Mouse (Mus musculus): ENCODE measurements around the gene Msl1.
A peak's percentile ranks its signal among the peaks of the same experiment; 100 is the strongest.
"Not testable (repeated sequence)": the region's sequence is repeated elsewhere in the genome, so short reads cannot be mapped to it uniquely, and the experiment has no call there.

Msl1 gene

DNA sequence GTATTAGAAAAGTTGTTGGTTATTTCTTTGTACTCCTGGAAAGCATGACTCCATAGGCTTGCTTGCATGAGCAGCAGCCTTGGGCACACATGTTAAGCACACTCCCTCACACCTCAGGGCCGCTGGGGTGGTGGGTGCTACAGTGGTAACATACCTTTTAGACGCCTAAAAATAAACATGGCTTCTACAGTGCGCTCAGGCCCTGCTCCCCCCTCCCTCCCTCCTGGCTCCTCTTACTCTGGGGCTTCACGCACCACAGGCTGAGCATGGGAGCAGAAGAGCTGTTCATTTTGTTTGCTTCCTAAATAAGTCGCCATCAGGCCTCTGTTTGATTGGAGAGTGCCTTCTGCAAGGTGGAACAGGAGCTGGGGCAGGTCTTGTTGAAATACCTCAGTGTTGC lies 2.0 kb downstream of the Msl1 start:
- no peak for DNase-seq

DNA sequence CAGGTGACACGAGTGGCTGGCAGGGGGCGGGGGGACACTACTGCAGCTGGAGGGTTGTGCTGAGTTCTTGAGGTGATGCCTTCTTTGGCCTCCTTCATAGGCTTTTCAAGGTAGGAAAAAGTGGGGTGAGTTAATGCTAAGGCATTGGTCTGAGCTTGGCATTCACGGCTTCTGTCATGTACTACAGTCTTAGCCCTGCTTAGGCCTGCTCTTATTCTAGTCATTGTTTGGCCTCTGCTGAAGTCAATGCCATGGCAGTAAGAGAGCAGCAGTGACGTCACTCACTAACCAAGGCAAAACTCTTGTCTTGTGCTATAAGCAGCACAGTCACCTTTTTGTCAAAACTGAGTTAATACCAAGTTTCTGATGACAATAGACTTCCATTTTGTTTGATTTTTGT lies 2.6 kb downstream of the Msl1 start:
- DNase-seq, result no peak

DNA sequence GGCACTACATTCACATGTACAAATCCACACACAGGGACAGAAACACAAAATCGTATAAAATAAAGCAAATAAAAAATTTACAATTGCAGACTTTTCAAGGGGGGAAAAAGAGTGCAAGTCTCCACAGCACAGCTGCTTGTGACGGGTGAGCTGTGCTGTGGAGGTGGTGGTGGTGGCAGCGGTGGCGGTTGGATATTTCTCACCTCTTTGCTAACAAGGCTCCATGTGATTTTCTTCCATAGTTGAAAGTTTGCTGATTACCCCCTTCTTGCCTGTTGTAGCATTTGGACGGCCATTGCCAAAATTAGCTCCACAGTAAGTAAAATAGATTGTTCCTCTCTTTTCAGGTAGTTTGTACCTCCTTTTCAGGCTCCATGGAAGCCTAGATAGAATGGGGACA lies 9.3 kb downstream of the Msl1 start, which contains the start of gene Casc3:
Gene Casc3, plus strand, starts transcription at position 301 of the 400 bp plus-strand sequence.
- no peak for DNase-seq

DNA sequence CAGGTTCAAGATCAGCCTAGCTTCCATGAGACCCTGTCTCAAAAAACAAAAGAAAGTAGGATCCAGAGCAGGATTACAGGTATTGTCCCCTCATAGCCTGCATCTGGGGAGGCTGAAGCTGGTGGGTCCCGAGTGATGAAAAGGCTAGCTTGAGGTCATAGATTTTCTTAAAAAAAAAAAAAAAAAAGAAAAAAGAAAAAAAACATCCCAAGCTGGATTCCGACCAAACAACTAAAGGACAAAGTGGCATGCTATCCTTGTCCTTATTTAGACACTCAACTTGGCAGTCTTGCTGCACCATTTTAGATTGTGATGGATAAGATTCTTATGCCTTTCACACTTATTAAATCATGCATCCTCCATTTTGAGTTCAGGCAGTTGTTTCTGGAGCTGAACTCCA lies 13.1 kb downstream of the Msl1 start:
- no peak for DNase-seq

DNA sequence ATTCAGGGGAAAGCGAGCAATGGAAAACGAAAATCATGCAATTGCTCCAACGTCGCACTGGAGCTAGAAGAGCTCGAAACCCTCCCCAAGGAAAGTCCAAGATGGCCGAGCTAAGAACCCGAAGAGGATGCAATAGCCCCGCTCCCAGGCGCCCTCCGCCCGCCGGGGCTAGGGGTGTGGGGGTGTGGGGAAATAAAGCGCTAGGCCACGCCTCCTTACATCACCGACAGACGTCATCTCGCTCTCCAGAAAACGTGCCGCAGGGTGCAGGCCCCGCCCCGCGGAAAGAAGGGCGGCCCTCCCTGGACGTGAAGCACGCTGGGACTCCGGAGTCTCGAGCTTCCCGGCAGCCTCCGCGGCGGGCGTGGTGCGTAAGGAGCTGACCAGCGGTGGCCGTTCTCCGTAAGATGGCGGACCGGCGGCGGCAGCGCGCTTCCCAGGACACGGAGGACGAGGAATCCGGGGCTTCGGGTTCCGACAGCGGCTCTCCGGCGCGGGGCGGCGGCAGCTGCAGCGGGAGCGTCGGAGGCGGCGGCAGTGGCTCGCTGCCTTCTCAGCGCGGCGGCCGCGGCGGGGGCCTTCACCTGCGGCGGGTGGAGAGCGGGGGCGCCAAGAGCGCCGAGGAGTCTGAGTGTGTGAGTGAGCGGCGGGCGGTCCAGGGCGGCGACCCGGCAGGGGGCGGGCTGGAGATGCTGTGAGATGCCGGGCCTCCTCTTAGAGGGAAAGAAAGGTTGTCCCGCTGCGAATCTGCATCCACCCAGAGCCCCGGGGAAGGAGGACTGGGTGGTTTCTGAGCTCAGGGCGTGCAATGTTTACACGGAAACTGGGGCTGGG lies 14.4 kb downstream of the Msl1 start:
- DNase-seq, result peak; percentile 99

DNA sequence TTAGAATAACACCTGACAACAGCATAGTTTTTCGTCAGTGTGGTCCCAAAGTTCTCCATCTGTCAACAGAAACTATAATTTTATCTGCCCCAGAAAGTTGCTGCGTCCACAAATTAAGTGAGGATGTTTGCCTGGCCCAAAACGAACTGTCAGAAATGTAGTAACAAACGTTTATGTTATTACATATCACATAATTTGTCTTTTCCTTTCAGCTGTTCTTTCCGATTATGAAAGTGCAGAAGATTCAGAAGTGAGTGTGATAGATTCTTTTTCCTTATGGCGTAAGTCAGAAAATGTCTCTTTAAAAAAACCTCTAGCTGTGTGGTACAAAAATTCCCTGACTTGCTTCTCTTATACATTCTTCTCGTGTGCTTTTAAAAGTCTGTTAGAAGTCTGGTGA lies 15.4 kb downstream of the Msl1 start:
- DNase-seq, result no peak

DNA sequence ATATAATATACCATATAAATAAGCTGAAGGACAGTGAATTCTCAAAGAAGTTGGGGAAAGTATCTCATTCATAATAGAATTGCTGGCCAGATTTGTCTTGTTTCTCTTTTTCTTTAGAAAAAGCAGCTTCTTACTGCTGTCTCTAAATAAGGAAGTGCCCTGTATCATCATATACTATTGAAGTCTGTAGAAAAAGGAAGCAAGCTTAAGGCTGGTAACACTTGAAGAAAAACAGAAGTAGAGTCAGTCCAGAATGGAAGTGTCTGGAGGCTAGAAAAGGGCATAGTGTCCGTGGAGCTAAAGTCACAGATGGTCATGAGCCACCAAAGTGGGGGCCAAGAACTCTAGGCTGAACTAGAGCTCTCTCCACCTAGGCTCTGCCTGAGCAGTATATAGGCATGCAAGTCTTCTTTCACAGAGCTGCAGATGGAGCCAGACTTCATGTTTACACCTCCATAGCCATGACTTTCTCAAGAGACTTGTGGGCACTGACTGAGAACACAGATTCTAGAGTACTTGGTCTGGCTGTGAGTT lies 21.5 kb downstream of the Msl1 start:
- no peak for DNase-seq

DNA sequence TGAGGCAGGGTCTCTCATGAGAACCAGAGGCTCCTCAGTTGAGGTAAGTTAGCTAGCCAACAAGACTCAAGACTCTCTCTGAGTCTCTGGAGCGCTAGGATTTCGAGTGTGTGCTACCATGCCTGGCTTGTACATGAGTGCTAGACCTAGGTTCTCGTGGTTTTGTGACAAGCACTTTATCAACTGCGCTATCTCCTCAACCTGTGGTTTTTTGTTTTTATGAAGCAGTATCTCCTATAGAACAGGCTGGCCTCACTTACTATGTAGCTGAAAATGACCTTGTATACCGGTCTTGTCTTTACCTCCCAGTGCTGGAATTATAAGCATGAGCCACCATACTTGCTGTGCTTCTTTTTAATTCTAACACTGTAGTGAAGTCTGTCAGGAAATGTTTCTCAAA lies 25.7 kb downstream of the Msl1 start:
- no peak for DNase-seq

DNA sequence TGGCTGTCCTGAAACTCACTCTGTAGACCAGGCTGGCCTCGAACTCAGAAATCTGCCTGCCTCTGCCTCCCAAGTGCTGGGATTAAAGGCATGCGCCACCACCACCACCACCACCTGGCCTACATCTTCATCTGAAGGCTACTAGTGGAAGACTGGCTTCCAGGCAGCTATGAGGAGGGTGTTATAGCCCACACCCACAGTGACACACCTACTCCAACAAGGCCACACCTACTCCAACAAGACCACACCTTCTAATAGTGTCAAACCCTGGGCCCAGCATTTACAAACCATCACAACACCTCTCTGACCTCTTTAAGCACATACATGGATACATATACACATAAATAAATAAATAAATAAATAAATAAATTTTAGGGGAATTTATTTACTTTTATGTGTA lies 30.8 kb downstream of the Msl1 start:
- DNase-seq, result not testable (repeated sequence)

DNA sequence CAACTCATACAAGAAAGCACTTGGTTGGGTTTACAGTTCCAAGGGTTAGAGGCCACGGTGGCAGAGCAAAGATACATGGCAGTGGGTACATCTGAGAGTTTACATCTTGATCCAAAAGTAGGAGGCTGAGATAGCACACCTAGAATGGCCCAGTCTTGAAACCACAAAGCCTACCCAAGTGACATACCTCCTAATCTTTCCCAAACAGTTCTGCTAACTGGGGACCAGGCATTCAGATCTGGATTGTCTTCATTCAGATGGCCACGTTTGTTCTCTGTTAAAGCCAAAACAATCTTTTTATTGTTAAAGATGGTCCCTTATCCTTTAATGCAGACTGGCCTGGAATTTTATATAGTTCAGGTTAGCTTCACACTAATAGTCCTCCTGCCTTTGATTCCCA lies 32.6 kb downstream of the Msl1 start:
- DNase-seq, result no peak

DNA sequence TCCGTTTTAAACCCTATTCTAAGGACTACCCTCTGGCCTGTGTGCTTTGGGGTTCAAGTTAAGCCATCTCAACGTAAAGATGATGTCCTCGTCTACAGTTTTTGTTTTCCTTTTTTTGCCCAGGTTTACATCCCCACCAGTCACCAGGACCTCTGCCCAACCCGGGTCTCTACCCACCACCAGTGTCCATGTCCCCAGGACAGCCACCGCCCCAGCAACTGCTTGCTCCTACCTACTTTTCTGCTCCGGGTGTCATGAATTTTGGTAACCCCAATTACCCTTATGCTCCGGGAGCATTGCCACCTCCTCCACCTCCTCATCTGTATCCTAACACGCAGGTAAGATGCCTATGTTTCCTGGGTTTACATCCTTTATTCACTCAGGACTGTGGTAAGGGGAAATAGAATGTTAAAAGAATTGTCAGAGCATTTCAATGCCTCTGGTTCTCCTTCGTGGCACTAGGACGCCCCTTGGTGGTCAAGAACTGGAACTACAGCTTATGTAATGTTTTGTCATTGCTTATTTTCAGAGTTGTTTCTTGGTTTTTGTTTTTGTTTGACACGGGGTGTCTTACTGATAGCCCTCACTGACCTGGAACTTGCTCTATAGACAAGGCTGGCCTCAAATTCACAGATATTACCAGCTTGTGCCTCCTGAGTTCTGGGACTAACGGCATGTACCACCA lies 33.9 kb downstream of the Msl1 start:
- DNase-seq, result peak; percentile 47

DNA sequence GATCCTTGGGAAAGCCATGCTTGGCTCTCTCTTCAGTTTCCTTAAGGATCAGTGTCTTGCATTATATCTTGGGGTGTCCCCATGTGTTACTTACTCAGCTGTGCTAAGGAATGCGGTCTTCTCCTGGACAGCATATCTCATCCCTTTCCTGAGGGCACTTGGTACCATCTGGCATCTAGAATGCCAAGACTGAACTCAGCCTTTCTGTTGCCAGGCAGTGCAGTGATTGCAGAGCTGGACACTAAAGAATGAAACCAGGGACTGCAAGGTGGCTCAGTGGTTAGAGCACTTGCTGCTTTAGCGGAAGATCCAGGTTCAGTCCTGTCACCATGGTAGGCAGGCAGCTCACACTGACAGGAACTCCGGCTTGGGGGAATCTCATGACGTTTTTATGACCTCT lies 34.6 kb downstream of the Msl1 start:
- DNase-seq, result no peak

DNA sequence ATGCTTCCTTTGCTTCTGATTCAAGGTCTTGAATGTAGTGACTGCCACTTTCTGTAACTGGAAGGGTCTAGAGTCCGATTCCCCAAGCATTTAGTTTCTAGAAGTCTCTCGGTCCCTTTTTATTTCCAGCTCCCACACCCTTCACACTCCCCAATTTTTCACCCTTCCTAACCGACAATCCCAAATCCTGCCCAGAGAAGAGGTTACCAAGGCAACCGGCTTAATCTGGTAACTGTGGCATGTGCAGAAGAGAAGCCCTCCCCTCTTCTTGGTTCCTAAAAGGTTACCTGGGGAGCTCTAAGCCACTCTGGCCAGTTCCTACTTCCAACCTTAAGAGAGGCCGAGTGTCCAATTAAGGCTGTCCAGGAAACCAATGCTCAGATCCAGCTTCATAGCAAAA lies 40.0 kb downstream of the Msl1 start:
- DNase-seq, result no peak

DNA sequence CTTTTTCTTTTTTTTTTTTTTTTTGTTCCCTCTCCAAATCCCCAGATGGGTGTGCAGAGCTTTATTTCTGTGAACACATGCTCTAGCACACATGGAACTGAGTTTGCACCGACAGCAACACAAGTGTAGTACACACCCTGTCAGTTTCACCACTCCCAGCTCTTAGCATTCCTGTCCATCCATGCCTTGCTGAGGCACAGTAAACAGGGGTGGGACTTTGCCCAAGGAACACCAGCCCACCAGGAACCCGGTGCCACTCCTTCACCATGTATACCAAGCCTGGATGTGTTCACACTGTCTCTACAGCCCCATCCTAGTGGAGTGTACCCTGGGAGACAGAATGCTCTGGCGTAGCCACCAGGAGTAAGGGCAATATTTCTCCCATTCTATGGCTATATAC lies 40.4 kb downstream of the Msl1 start:
- DNase-seq, result peak; percentile 18

DNA sequence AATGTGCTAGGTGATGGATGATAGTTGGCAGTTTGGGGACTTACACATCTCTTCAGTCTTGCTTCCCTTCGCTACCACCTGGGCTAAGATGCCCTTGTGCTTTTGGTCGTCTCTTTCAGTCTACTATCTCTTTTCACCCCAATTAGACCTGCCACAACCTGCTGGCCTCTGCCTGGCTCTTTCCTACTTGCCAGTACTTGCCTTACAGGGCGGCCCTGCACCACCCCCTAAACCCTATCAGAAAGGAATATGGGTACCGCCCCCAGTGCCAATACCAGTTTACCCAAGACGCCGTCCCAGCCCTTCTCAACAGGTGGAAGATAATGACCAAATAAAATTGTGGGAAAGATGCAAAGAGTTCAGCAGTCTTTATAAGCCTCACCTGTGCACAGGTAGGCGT lies 40.8 kb downstream of the Msl1 start:
- DNase-seq, result no peak

DNA sequence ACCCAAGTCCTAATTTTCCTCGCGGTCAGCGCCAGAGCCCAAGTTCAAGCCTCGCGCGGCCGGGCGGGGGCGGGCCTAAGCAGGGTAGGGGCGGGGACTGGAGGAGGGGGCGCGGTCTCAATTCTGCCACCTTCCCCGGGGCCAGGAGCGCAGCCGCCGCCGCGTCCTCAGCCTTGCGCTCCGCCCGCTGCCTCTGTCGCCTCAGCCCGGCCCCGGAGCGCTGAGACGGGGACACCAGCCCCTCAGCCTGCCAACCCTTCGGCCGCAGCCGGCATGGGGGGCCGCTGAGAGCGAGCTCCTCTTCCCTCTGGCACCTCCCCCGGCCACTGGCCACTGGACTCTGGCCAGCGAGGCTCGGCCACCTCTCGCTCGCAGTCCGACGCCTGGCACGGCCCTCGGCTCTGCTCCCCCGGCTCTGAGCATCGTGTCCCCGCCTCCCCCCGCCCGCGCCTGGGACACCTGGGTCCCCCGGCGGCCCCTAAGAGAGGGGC lies 41.4 kb downstream of the Msl1 start, which contains the start of gene Rapgefl1:
Gene Rapgefl1, plus strand, starts transcription at position 135 of the 491 bp plus-strand sequence.
- DNase-seq, result peak; percentile 85

DNA sequence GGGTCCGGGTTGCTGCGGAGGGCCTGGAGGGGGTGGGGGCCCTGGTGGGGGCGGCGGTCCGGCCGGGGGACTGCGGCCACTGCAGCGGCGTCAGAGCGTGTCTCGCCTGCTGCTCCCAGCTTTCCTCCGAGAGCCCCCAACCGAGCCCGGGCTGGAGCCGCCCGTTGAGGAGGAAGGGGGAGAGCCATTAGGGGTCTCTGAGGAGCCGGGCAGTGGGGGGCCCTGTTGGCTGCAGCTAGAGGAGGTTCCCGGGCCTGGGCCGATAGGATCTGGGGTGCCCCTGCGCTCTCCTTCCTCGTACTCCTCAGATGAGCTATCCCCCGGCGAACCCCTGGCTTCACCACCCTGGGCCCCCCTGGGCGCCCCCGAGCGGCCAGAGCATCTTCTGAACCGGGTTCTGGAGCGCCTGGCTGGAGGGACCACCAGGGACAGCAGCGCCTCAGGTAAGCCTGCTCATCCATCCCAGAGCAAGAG lies 42.0 kb downstream of the Msl1 start:
- no peak for DNase-seq

DNA sequence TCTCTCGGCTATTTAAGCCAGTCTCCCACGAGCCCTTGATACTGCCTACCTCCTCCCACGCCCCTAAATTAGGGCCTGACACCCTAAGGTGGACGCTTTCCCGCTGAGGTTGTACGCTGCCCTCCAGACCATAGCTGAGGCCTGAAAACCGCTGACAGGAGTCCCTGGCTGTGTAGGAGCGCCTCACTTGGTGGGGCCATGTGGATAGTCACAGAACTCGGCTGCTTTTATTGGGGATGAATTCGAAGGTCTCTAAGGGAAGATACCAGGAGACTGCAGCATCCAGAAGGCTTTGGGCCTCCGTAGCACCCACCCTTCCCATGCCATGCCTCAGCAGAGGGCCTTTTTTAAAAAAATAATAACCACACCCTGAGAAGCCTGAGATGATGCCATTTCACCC lies 42.6 kb downstream of the Msl1 start:
- DNase-seq, result no peak

DNA sequence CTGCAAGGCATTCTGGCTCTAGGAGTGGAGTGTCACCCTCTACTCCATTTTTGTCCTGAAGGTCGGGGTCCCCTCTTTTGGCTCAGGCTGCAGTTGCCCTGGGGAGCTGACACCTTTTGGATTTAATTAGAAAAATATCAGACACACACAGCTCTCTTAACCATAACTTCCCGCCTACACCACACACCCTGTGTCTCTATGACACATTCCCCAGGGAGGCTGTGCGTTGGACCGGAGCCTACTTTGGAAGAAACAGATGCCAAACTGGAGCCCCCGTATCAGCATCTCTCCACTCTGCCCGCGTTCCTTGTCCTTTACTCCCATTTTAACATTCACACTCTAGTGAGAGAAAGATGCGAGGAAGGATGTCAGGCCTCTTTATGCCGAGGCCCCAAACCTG lies 43.2 kb downstream of the Msl1 start:
- no peak for DNase-seq

DNA sequence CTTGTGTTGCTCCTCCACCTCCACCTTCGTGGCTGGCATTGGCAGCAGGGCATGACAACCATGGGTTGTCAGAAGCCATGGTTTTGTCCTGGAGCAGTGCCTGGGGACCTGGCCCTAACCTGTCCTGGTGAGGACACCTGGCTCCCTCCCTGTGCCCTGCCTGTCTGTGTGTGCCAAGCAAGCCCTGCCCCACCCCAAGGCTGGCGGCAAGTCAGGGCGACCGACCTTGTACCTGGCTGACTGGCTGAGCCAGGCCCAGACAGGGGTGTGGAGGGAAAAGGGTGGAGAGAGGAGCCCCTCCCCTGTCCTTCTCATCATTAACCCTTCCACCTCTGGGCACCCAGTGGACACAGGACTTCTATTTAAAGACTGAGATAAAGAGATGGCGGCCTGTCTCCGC lies 44.1 kb downstream of the Msl1 start:
- no peak for DNase-seq

DNA sequence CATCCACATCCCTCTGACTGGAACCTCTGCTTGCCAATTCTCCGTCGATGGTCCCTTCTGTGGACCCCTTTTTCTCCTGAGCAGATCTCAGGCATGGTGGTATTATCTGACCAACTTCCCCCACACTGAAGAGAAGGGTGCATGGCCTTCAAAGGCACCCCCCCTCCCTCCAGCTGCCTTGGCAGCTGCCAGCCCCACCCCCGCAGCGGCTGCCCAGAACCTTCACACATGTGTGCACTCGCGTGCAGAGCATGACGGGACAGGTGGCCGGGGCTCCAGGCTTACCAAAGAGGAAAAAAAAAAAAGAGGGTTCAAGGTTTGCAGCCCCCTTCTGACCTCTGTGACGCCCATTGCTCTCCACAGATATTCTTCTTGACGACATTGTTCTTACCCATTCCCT lies 44.6 kb downstream of the Msl1 start:
- no peak for DNase-seq

DNA sequence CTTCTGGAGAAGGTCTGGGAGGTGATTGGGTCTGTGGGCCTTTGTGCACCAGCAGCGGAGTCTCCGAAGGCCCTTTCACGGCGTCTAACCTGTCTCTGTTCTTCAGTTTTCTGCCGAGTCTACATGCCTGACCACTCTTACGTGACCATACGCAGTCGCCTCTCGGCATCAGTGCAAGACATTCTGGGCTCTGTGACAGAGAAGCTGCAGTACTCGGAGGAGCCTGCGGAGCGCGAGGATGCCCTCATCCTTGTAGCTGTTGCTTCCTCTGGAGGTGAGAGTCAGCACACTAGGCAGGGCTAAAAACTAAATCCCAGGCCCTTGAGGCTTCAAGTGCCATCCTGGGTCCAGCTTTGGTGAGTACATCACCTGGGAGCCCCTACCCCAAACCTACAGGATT lies 50.7 kb downstream of the Msl1 start:
- no peak for DNase-seq

DNA sequence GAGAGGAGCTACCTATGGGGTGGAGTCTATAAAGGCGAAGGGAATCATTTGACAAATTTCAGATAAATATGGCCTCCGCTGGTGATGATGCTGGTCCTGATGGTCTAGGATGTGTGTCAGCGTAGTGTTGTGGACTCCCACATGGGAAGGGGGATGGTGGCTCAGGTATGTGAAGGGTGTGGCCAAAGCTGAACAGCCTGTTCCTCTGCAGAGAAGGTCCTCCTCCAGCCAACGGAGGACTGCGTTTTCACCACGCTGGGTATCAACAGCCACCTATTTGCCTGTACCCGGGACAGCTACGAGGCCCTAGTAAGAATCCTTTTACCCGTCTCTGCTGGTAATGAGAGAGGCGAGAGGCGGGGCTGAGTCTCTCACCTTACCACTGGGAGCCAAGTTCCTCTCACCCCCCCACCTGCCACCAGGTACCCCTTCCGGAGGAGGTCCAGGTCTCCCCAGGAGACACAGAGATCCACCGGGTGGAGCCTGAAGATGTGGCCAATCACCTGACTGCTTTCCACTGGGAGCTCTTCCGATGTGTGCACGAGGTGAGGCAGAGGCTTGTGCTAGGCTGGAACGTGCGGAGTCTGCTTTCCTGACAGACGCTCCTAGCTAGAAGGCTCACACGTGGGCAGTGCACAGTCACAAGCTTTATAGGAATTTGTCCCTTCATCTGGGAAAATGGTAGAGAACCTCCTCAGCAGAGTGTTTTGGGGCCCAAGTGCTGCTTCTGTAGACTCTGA lies 51.7 kb downstream of the Msl1 start:
- DNase-seq, result no peak
